Mouse (Mus musculus): ENCODE data around the gene Ice1. TPM values are rescaled to one million over a fixed set of nuclear protein-coding genes. Genes with fewer than 3 reads are reported as not detected.

Ice1 gene
- polyA plus RNA-seq, 2 experiments, result 5.9 to 9.6 TPM

GRCm38 (mm10) chr13:70650011-70650436 is 12.6 kb upstream of the Ice1 start:
- Histone ChIP-seq H3K9ac (replicated peaks) (no peak overlapping the region), H3K4me2 (ENCODE audit: low read depth) (no peak overlapping the region), H3K4me3 (ENCODE audit: insufficient read depth in 1 of 2, low read depth in 2 of 2, low read length in 2 of 2) (no peak overlapping the region), H3K27me3 (ENCODE audit: control insufficient read depth, insufficient read depth, low read length) (no peaks in the 10 kb centered on the region), H3K4me1 (replicated peaks; ENCODE audit: control insufficient read depth in 2 of 2, insufficient read depth in 2 of 2, low read length in 1 of 2) (peaks cover 0 to 8% of the 10 kb centered on the region in 2 experiments; a peak in 2 of 4 replicates), H3K9me3 (ENCODE audit: control insufficient read depth, low read length) (no peaks in the 10 kb centered on the region), H3K36me3 (replicated peaks; ENCODE audit: control insufficient read depth, insufficient read depth, low read depth) (no peaks in the 10 kb centered on the region), H3K27ac (no peak overlapping the region)
- no peak for DNase-seq (ENCODE audit: low read depth in 3 of 3, low spot score in 3 of 3)
- 35% methylated on average over 3 of the region's 3 CpGs for whole genome bisulfite sequencing (ENCODE audit: insufficient replicate concordance)
- TF ChIP-seq EP300 (IDR thresholded peaks at IDR 0.05; ENCODE audit: low read depth) (no peak), CTCF (IDR thresholded peaks at IDR 0.05; ENCODE audit: low read depth) (no peak)
- ATAC-seq (ENCODE audit: insufficient read depth), result peak; percentile 65

GRCm38 (mm10) chr13:70645968-70646505 is 8.6 kb upstream of the Ice1 start:
- Histone ChIP-seq H3K9ac (replicated peaks) (no peak overlapping the region), H3K4me3 (ENCODE audit: insufficient read depth in 1 of 2, low read depth in 2 of 2, low read length in 2 of 2) (no peak overlapping the region), H3K4me1 (replicated peaks; ENCODE audit: control insufficient read depth in 2 of 2, insufficient read depth in 2 of 2, low read length in 1 of 2) (peaks cover 0 to 4% of the 10 kb centered on the region in 2 experiments; a peak in 2 of 4 replicates), H3K27me3 (ENCODE audit: control insufficient read depth, insufficient read depth, low read length) (no peaks in the 10 kb centered on the region), H3K36me3 (replicated peaks; ENCODE audit: control insufficient read depth, insufficient read depth, low read depth) (no peaks in the 10 kb centered on the region), H3K4me2 (ENCODE audit: low read depth) (no peak overlapping the region), H3K9me3 (ENCODE audit: control insufficient read depth, low read length) (no peaks in the 10 kb centered on the region), H3K27ac (no peak overlapping the region)
- no peak for TF ChIP-seq EP300 (IDR thresholded peaks at IDR 0.05; ENCODE audit: low read depth)
- no peak for DNase-seq (ENCODE audit: low read depth in 3 of 3, low spot score in 3 of 3)
- WGBS (ENCODE audit: insufficient replicate concordance), result 54% methylated on average over 10 of the region's 10 CpGs
- no peak for ATAC-seq (ENCODE audit: insufficient read depth)

GRCm38 (mm10) chr13:70644083-70644462 is 6.6 kb upstream of the Ice1 start:
- Histone ChIP-seq H3K27me3 (ENCODE audit: control insufficient read depth, insufficient read depth, low read length) (no peaks in the 10 kb centered on the region), H3K27ac (no peak overlapping the region), H3K4me1 (replicated peaks; ENCODE audit: control insufficient read depth in 2 of 2, insufficient read depth in 2 of 2, low read length in 1 of 2) (no peaks in the 10 kb centered on the region), H3K9ac (replicated peaks) (no peak overlapping the region), H3K36me3 (replicated peaks; ENCODE audit: control insufficient read depth, insufficient read depth, low read depth) (no peaks in the 10 kb centered on the region), H3K9me3 (ENCODE audit: control insufficient read depth, low read length) (no peaks in the 10 kb centered on the region), H3K4me3 (ENCODE audit: insufficient read depth in 1 of 2, low read depth in 2 of 2, low read length in 2 of 2) (no peak overlapping the region), H3K4me2 (ENCODE audit: low read depth) (no peak overlapping the region)
- TF ChIP-seq EP300 (IDR thresholded peaks at IDR 0.05; ENCODE audit: low read depth), result no peak
- TF ChIP-seq CTCF (IDR thresholded peaks at IDR 0.05; ENCODE audit: low read depth), result no peak
- DNase-seq (ENCODE audit: low read depth in 3 of 3, low spot score in 3 of 3) (no peak), ATAC-seq (ENCODE audit: insufficient read depth) (no peak)
- 40% methylated on average over 3 of the region's 3 CpGs for WGBS (ENCODE audit: insufficient replicate concordance)

- ATAC-seq (ENCODE audit: insufficient read depth), result peak; percentile 52; the same call in 1 of the 2 replicates
- Histone ChIP-seq H3K4me3 (ENCODE audit: insufficient read depth in 1 of 2, low read depth in 2 of 2, low read length in 2 of 2) (no peak overlapping the region), H3K27ac (no peak overlapping the region), H3K9ac (replicated peaks) (no peak overlapping the region), H3K4me2 (ENCODE audit: low read depth) (no peak overlapping the region), H3K9me3 (ENCODE audit: control insufficient read depth, low read length) (no peaks in the 10 kb centered on the region), H3K27me3 (ENCODE audit: control insufficient read depth, insufficient read depth, low read length) (no peaks in the 10 kb centered on the region), H3K36me3 (replicated peaks; ENCODE audit: control insufficient read depth, insufficient read depth, low read depth) (no peaks in the 10 kb centered on the region), H3K4me1 (replicated peaks; ENCODE audit: control insufficient read depth in 2 of 2, insufficient read depth in 2 of 2, low read length in 1 of 2) (peaks cover 0 to under 1% of the 10 kb centered on the region in 2 experiments; a peak in 1 of 4 replicates)
- peak in 2 of 3 experiments; percentile 34 to 36 for DNase-seq (ENCODE audit: low read depth in 3 of 3, low spot score in 3 of 3)
- 12% methylated on average over 10 of the region's 10 CpGs for WGBS (ENCODE audit: insufficient replicate concordance)
- TF ChIP-seq CTCF (IDR thresholded peaks at IDR 0.05; ENCODE audit: low read depth) (peak; percentile 82), EP300 (IDR thresholded peaks at IDR 0.05; ENCODE audit: low read depth) (no peak)
These were observed 6.1 kb upstream of the Ice1 start for GRCm38 (mm10) chr13:70643408-70644082.

- Histone ChIP-seq H3K36me3 (replicated peaks; ENCODE audit: control insufficient read depth, insufficient read depth, low read depth) (no peaks in the 10 kb centered on the region), H3K27me3 (ENCODE audit: control insufficient read depth, insufficient read depth, low read length) (no peaks in the 10 kb centered on the region), H3K4me3 (ENCODE audit: insufficient read depth in 1 of 2, low read depth in 2 of 2, low read length in 2 of 2) (no peak overlapping the region), H3K27ac (no peak overlapping the region), H3K9ac (replicated peaks) (no peak overlapping the region), H3K9me3 (ENCODE audit: control insufficient read depth, low read length) (no peaks in the 10 kb centered on the region), H3K4me1 (replicated peaks; ENCODE audit: control insufficient read depth in 2 of 2, insufficient read depth in 2 of 2, low read length in 1 of 2) (peaks cover 0 to 4% of the 10 kb centered on the region in 2 experiments; a peak in 1 of 4 replicates), H3K4me2 (ENCODE audit: low read depth) (no peak overlapping the region)
- WGBS (ENCODE audit: insufficient replicate concordance), result 56% methylated on average over 4 of the region's 4 CpGs
- DNase-seq (ENCODE audit: low read depth in 3 of 3, low spot score in 3 of 3) (no peak), ATAC-seq (ENCODE audit: insufficient read depth) (no peak)
- no peak for TF ChIP-seq CTCF (IDR thresholded peaks at IDR 0.05; ENCODE audit: low read depth)
- TF ChIP-seq EP300 (IDR thresholded peaks at IDR 0.05; ENCODE audit: low read depth), result no peak
These were observed 4.5 kb upstream of the Ice1 start for GRCm38 (mm10) chr13:70641941-70642340.

All from liver, embryonic 14.5 days (tissue).